Mouse (Mus musculus) ES-Bruce4 (cell line): ENCODE measurements around the gene Mut.

Source experiments
- CTCF ChIP-seq: IDR thresholded peaks from one replicate; pipeline ENCODE4 v1.8.1; 2011; ENCODE audit warnings: low read depth, low read length
- POLR2A ChIP-seq: IDR thresholded peaks from one replicate; pipeline ENCODE4 v1.8.1; 2011; ENCODE audit warnings: low read length; ENCODE audit not compliant: insufficient read depth

- TF ChIP-seq CTCF = no peak
- no peak for TF ChIP-seq POLR2A
Measured at GRCm38 (mm10) chr17:40934420-40935231, at the start of gene Mut, which contains the start of gene Cenpq.
